Mouse (Mus musculus) adrenal gland, postnatal 25 days (tissue): ENCODE data around the gene Tmem54. TPM values are rescaled to one million over a fixed set of nuclear protein-coding genes. Genes with fewer than 3 reads are reported as not detected.

ENCODE experiments used
- DNase-seq: peaks from one replicate; pipeline ENCODE4 v3.0.0; 2021; ENCODE audit warnings: mixed read lengths
- long read RNA-seq: library from polyadenylated mRNA; stranded (forward); transcript quantifications from one replicate; pipeline ENCODE4 v2.0.0, GENCODE M21; 2021
- total RNA-seq: library from RNA; stranded (reverse); gene quantifications from 2 replicates; pipeline ENCODE4 v1.2.3, GENCODE M21; 2021

The Tmem54 gene
- not detected in 2 replicates for total RNA-seq
- long read RNA-seq, result 0 reads

DNA sequence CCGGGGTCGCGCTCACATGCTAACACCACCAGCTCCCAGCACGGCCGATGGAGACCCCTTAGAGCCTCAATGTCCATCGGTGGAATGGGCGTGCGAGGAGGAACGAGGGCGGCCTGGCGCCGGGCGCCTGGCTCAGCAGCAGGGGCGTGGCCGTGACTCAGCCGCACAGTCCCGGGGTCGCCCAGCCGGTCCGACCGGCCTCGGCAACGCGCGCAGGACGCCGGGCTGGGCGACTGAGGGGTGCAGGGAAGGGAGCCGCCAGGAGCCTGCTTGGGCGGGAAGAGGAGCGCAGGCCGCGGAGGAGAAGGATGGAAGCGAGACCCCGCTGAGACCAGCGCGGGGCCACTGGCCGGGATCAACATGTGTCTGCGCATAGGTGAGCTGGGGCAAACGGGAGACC, at the start of gene Tmem54:
TSS of gene Tmem54 (plus strand) at position 193 of the 400 bp plus-strand sequence.
- peak; percentile 18 for DNase-seq

DNA sequence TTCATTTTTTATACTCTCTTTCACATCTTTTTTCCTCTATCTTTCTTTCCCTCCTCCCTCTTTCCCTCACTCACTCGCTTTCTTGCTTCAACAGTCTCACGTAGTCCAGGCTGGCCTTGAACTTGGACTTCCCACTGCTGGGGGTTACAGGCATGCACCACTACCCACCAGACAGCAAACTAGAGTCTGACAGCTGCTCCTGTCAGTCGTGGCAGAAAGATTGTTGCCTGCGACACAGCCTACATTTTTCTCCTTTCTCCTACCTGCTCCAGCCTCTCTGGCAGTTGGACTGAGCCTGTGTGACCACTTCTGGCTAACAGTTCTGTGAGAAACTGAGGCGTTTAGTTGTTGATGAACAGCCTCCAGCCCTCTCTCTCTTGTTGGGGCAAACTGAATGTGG, 49.8 kb upstream of the Tmem54 start:
- no peak for DNase-seq

DNA sequence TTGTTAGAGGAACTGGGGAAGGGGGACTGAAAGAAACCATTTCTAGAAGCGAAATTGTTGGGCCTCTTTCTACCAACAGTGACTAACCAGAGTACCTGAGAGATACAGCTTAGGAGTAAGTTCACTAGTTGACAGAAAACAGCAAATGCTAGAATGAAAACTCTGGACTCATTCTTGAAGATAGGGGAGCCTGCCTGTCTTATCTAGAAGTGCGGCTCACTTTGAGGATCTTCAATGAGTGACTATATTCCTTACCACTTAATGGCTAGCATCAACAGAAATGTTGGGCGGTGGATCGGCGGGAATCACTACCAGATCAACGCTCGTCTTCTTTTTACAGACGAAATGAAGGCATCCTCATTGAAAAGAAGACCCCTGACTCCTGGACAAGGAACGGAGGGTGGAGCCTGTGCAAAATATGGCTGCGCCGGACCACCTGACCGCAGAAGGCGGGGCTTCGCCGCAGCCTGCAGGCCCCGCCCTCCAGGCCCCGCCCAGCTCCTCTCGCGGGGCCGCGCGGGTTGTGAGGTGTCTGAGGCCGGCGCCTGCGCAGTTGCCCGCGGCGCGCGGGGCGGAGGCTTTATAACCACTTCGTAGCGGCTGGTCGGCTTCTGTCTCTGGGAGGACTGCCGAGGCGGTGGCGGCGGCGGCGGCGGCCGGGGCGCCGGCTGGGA, 47.7 kb upstream of the Tmem54 start:
- peak; percentile 95 for DNase-seq

DNA sequence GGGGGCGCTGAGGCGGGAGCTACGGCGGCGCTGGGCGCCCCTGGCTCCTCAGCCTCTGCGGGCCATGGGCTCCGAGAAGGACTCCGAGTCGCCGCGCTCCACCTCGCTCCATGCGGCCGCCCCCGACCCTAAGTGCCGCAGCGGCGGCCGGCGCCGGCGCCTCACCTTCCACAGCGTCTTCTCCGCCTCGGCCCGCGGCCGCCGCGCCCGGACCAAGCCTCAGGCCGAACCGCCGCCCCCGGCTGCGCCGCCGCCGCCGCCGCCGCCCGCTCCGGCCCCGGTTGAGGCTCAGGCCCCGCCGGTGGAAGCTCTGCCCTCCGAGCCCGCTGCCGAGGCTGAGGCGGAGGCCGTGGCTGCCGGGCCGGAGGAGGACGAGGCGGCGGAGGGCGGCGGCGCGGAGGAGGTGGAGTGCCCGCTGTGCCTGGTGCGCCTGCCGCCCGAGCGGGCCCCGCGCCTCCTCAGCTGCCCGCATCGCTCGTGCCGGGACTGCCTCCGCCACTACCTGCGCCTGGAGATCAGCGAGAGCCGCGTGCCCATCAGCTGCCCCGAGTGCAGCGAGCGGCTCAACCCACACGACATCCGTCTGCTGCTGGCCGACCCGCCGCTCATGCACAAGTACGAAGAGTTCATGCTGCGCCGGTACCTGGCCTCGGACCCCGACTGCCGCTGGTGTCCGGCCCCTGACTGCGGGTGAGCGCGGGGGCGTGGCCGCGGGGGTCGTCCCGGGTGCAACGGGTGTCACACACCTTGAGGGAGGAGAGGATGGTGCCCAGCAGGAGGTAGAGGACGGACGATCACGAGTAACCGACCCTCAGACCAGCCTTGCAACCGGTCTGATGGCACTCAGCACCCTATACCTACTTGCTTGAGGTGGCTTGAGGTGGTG, 46.9 kb upstream of the Tmem54 start, which contains the start of gene Rnf19b:
TSS of gene Rnf19b (plus strand) at position 65 of the 886 bp plus-strand sequence.
- DNase-seq, result peak; percentile 62

DNA sequence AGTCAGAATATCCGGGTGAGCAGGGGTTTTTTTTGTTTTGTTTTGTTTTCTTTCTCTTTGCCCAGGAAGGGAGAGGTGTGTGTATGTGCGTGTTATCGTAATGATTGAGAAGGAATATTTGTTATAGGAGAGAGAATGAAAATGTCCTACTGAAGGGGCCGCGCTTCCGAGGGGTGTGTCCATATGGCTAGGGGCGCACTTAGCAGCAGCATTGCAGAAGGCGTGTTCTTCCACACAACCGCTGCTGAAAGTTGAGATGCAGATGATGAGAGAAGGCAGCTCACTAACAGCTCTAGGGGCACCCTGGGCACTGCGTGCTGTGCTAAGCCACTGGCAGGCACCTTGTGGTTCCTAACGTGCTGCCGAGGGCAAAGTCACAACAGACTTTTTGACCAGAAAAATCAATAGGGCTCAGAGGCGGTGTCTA, 46.2 kb upstream of the Tmem54 start:
- DNase-seq, result peak; percentile 17

DNA sequence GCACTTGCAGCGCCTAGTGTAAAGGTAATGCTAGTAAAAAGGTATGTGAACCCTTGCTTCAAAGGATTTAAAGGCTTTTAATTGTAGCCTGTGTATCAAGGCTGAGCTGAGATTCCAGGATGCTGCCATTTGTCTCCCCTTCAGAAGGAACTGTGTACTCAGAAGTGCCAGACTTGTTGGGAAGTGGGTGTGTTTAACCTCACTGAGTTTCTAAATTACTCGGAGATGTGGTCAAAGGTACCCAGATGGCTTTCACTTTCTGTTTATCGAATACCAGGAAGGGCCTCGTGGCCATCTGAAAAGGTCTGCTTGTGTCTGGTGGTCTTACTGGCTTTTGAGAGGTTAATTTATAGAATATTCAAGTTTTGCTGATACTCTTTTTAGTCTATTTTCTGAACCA, 45.4 kb upstream of the Tmem54 start:
- no peak for DNase-seq

DNA sequence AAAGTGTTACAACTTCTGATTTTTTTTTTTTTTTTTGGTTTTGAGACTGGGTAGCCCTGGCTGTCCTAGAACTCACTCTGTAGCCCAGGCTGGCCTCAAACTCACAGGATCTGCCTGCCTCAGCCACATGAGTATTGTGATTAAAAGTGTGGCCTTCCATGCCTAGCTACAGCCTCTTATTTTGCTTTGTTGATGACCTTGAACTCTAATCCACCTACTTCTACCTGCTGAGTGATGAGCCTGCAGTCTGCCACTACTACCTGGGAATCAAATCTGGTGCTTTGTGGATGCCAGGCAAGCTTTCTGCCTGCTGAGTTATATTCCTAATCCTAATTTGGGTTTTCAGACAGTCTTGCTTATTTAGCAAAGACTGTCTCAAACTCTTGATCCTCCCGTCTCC, 43.9 kb upstream of the Tmem54 start:
- no peak for DNase-seq

DNA sequence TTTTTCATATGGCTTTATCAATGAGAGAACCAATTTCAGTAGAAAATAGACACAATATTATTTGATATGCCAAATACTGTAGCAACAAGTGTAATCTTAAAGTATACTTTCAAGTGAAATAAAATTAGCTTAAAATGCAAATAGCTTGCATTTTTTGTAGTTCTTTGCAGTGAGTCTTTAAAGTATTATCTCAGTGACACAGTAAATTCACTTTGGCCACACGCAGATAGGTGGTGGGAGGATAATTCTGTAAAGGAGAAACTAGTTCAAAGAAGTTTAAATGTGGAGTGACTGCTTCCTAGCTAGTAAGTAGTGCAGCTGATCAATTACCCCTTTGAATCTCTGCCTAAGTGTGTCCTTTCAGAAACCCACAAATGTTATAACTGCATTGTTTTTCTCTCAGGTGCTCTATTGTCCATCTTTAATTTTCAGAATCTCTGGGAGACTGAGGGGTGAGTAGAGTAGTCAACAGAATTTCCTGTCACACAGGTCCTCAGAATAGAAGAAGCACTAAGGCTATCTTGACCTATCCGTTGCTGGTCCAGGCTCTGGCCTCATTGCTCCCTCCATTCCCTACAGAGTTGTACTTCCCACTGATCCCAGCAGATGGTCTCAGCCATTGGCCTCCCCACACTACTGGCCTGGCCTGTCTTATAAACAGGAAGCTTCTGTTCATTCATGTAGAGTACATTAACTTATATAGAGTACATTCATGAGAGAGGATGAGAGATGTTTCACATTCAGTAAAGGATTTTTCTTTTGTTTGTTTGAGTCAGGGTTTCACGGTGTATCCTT, 42.9 kb upstream of the Tmem54 start:
- no peak for DNase-seq

DNA sequence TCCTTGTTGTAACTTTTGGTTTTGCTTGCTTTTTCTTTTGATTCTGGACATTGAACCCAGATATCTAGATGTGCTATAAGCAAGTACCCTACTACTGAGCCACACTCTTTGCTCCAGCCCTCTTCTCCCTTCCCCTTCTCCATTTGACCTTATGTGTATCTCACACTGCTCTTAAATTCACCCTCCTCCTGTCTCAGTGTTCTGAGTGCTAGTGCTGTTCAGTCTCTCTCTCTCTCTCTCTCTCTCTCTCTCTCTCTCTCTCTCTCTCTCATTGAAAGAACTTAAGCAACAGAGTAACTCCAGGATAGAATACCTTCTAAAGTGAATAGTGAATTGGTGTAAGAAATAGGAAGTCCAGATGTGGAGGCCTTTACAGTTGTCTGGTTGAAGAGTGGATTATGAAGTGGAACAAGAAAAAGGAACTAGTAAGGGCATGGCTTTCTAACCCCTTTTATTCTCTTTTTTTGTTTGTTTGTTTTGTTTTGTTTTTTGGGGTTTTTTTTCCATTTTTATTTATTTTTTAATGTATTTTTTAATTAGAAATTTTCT, 39.6 kb upstream of the Tmem54 start:
- DNase-seq, result no peak

DNA sequence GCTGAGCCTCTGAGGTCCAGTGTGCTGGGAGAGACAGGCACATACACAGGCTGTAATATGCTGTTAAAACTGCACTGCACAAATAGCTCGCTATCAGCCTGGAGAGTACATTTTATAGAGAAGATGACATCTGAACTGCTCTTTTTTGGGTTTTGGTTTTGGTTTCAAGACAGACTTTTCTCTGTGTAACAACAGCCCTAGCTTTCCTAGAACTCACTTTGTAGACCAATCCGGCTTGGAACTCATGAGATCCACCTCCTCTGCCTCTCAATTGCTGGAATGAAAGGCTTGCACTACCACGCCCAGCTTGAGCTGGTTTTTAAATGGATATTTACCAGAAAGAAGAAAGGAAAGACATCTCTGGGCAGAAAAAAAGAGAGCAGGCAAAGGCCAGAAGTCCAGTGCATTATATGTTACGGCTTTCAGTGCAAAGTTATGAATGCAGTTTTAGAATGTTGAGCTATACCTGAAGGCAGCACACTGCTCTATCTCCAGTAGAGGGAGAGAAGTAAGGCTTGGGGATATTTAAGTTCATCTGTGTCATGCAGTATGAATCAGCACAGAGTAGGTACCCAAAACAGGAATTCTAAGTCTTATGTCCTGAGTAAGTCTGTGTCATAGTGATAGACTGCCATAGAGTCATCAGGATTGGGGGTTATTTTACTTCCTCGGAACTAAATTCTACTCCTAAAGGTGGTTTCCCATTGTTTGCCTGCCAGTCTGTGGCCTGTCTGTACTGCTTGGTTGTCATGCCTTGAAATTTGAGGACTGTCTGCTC, 37.5 kb upstream of the Tmem54 start:
- DNase-seq, result no peak

DNA sequence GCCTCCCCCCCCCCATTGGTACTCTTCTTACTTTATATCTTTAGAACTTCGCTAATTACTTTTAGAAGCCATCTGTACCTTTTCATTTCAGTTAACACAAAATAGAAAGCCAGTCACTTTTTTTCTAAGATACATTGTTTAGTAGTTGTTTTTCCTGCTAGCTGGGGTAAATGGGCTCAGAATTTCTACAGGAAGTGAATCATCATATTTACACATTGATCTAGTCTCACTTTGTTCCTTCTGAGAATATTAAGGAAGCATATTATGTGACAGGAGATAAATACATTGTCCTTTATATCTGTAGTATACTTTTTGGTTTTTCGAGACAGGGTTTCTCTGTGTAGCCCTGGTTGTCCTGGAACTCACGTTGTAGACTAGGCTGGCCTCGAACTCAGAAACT, 36.5 kb upstream of the Tmem54 start:
- DNase-seq, result no peak

DNA sequence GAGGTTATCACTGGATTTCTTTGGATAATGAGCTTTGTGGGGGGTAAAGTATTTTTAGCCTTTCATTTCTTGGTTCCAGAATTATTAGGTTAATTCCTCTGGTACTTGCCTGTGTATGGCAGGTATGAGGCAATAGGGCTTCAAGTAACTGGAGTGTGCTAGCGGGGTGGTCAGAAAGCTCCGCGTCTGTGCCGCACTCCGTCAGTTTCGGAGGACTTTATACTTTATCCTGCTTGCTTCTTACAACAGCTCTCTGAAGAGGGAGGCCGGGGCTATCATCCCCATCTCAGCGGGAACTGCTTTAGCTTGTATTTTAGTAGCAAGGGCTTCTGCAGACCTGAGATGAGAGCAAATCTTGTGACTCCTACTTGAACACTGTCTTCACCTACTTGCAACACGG, 26.2 kb upstream of the Tmem54 start:
- no peak for DNase-seq

DNA sequence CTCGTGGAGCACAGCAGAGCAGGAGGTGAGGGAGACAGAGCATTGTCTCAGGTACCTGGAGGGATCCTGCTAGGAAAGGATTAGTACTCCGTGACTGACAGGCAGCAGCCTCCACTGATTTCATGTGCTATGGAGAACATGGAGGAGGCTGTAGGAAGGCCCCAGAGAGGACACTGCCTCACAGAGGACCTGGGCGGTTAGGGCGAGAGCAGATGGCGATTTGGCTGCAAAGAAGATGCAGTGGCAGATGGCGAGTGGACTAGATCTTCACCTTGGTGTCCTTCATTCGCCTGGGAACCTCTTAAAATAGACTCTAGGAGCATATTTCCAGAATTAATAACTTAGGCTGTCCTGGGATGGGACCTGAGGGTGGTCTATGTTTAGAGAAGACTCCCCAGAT, 24.3 kb upstream of the Tmem54 start:
- DNase-seq, result no peak

DNA sequence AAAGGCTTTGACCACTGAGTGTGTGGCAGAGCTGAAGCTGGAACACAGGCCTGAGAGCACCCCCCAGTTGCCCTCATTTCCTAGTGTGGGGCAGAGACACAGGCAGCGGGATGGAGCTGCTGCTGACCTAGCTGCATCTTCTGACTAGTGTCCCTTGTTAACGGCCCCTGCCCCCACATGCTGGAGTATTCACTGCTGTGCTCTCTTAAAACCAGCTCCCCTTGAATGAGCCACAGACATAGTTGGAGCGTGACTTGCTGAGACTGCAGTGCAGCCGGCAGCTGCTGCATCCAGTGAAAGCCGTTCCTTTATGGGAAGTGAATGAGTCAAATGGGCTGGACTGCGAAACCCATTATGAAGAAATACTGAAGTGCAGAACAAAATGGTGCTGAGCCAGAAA, 23.8 kb upstream of the Tmem54 start:
- no peak for DNase-seq

DNA sequence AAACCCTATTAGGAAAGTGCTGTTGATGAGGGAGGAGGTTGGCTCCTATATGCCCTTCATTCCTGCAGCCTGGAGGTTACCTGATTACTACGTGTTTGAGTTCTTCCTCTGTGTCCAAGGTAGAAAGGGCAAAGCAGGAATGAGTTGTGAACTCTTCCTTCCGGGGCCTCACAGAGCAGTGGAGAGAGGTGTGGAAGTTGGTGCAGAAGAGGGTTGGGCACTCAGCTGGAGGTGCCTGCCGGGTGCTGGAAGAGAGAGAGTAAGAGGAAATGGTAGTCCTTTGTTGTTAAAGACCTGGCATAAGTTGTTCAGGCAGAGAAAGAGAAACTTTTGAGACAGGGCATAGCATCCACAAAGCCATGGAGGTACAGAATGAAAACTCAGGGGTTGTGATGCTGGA, 23.4 kb upstream of the Tmem54 start:
- DNase-seq, result no peak

DNA sequence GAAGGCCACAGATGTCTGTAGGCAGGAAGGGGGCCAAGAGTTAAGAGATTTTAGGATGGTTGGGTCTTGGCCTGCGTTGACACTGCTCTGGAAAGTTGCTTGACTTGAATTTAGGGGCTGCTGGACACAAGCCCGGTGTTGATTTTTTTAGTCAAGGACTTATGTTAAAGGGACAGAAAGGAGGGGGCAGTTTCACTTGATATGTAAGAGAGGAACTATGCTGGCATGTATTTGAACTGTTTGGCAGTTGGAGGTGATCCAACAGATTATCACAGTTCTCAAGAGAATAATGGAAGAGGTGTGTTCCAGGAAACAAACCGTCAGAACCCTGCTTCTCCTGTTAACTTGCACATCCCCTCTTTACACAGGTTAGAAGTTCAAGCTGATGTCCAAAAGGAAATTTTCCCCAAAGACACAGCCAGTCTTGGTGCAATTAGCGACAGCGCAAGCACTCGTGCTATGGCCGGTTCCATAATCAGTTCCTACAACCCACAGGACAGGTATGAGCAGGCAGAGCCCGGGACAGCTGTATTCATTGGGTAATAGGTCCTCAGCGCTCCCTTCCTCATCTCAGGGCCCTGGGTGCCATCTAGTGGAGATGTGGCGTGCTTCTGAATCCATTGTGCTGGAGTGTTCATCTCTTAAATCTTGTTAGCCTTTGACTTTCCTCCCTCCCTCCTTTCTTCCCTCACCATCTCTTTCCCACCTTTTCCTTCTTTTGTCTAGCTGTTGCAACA, 22.8 kb upstream of the Tmem54 start:
- peak; percentile 70 for DNase-seq

DNA sequence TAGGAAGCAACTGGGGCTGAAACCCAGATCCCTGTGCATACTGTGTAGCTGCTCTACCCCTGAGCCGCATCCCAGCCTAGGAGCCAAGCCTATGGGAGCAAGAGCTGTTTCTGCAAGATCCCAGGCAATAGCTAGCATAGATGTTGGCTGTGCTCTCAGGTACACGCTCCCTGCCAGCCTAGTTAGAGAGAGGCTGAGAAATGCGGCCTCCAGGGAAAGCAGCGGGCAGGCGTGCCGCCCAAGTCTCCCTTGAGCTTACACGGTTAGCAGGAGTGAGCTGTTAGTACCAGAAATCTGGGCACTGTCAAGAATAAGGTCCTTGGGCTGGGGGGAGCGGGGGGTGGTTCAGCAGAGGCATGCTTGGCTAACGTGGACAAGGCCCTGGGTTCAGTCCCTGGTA, 20.5 kb upstream of the Tmem54 start:
- peak; percentile 16 for DNase-seq

DNA sequence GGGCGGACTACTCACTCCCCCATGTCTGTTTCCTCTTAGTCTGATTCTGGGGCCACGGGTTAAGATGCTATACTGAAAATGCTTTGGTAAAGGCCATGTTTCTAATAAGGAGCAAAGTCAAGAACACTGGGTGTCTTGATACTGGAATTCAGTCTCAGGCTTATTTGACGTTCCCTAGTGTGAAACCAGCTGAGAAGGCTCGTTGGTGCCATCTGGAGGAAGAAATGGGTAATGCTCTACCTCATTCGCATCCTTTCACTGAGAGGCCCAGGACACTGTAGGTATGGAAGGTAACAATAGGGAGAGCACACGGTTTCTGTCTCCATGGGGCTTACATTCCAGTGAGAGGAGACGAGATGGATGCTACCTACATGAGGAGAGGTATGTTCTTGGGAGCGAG, 19.3 kb upstream of the Tmem54 start:
- peak; percentile 59 for DNase-seq

DNA sequence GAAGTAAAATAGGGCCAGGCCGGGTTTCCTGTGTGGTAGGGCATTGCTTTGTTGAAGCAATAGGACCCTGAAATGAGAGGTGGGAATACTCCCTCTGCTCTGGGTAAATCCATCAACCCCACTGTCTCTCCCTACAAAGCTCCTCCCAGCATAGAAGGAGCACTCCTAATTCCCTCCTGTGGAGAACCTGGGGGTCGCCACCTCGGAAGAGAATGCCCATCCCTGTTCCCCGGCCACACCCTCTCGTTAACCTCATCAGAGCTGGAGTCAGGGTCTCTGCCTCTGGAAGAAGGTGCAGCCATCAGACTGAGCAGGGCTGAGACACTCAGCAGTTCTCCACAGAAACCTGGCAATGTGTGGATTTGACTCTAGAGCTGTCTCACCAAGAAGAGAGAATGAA, 17.5 kb upstream of the Tmem54 start:
- DNase-seq, result no peak

DNA sequence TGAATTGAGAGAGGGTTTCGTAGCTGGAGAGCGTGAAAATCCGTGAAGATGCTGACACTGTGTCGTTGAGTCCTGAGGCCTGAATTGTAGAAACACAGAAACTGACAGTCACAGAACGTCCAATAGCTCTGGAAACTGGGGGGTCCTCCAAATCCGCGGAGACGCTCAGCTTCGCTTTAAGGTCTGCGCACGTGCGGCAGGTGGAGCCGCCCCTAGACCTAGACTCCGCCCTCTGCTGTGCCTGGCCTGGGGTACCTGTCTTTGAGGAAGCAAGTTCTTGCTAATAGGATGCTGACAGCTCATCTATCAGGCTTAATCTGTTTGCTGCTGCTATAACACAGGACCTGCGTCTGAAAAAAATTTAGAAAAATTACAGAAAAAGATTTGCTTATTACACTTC, 10.1 kb upstream of the Tmem54 start:
- DNase-seq, result no peak

DNA sequence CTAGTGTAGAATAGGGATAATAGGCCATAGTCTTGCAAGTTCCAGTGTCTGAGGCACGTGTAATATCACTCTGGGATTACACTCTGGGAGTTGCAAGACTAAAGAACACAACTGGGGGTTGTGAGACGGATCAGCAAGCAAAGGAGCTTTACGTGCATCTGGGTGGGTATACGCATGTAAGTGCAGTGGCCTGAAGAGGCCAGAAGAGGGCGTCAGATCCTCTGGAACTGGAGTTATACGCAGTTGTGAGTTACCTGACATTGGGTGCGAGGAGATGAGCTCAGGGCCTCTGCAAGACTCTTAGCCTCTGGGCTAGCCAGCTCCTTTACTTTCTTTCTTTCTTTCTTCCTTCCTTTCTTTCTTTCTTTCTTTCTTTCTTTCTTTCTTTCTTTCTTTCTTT, 8.3 kb upstream of the Tmem54 start:
- DNase-seq, result no peak
